Mouse (Mus musculus): ENCODE measurements around the gene Kcnk10. TPM values are rescaled to one million over a fixed set of nuclear protein-coding genes. Genes with fewer than 3 reads are reported as not detected.

Kcnk10 gene
- polyA plus RNA-seq, 1 experiment from 2014 or later = 2.9 TPM

GRCm38 (mm10) chr12:98606595-98607290 is 28.6 kb upstream of the Kcnk10 start:
- no peak overlapping the region for H3K27ac ChIP-seq (replicated peaks; ENCODE audit: low read depth, low read length)
- no peak overlapping the region for H3K4me3 ChIP-seq (ENCODE audit: low read depth, low read length)
- H3K4me1 ChIP-seq (ENCODE audit: control insufficient read depth, insufficient read depth, low read length) = peaks cover 3% of the 10 kb centered on the region; the same call in 1 of the 2 replicates
- no peak overlapping the region for H3K4me2 ChIP-seq (ENCODE audit: low read depth, low read length)
- no peak overlapping the region for H3K9ac ChIP-seq (ENCODE audit: low read depth, low read length)
- ATAC-seq (ENCODE audit: low read depth) = no peak
- no peaks in the 10 kb centered on the region for H3K27me3 ChIP-seq (replicated peaks; ENCODE audit: control insufficient read depth, insufficient read depth, low read length)
- no peaks in the 10 kb centered on the region for H3K9me3 ChIP-seq (ENCODE audit: control insufficient read depth, low read length)
- no peaks in the 10 kb centered on the region for H3K36me3 ChIP-seq (ENCODE audit: control insufficient read depth, insufficient read depth, low read length)
- 68% methylated on average over 5 of the region's 5 CpGs for WGBS
- DNase-seq (ENCODE audit: low spot score) = no peak

- Histone ChIP-seq H3K27me3 (replicated peaks; ENCODE audit: control insufficient read depth, insufficient read depth, low read length) (no peaks in the 10 kb centered on the region), H3K9me3 (ENCODE audit: control insufficient read depth, low read length) (no peaks in the 10 kb centered on the region), H3K36me3 (ENCODE audit: control insufficient read depth, insufficient read depth, low read length) (no peaks in the 10 kb centered on the region), H3K9ac (ENCODE audit: low read depth, low read length) (no peak overlapping the region), H3K4me2 (ENCODE audit: low read depth, low read length) (no peak overlapping the region), H3K27ac (replicated peaks; ENCODE audit: low read depth, low read length) (no peak overlapping the region), H3K4me1 (ENCODE audit: control insufficient read depth, insufficient read depth, low read length) (peaks cover 3% of the 10 kb centered on the region; the same call in 1 of the 2 replicates), H3K4me3 (ENCODE audit: low read depth, low read length) (no peak overlapping the region)
- WGBS = 81% methylated on average over 1 of the region's 1 CpGs
- DNase-seq (ENCODE audit: low spot score) = no peak
- ATAC-seq (ENCODE audit: low read depth) = no peak
These were observed 27.2 kb upstream of the Kcnk10 start for GRCm38 (mm10) chr12:98605264-98605663.

- Histone ChIP-seq H3K27me3 (replicated peaks; ENCODE audit: control insufficient read depth, insufficient read depth, low read length) (no peaks in the 10 kb centered on the region), H3K36me3 (ENCODE audit: control insufficient read depth, insufficient read depth, low read length) (no peaks in the 10 kb centered on the region), H3K4me1 (ENCODE audit: control insufficient read depth, insufficient read depth, low read length) (peaks cover 3% of the 10 kb centered on the region; the same call in 1 of the 2 replicates), H3K9me3 (ENCODE audit: control insufficient read depth, low read length) (peaks cover 12% of the 10 kb centered on the region; the same call in 1 of the 2 replicates), H3K4me3 (ENCODE audit: low read depth, low read length) (no peak overlapping the region), H3K27ac (replicated peaks; ENCODE audit: low read depth, low read length) (no peak overlapping the region), H3K4me2 (ENCODE audit: low read depth, low read length) (no peak overlapping the region), H3K9ac (ENCODE audit: low read depth, low read length) (no peak overlapping the region)
- 21% methylated on average over 6 of the region's 6 CpGs for WGBS
- ATAC-seq (ENCODE audit: low read depth) (no peak), DNase-seq (ENCODE audit: low spot score) (peak; percentile 40)
These were observed 24.0 kb upstream of the Kcnk10 start for GRCm38 (mm10) chr12:98602114-98602513.

GRCm38 (mm10) chr12:98600861-98601260 is 22.8 kb upstream of the Kcnk10 start:
- 84% methylated on average over 5 of the region's 5 CpGs for WGBS
- Histone ChIP-seq H3K27ac (replicated peaks; ENCODE audit: low read depth, low read length) (no peak overlapping the region), H3K27me3 (replicated peaks; ENCODE audit: control insufficient read depth, insufficient read depth, low read length) (no peaks in the 10 kb centered on the region), H3K9me3 (ENCODE audit: control insufficient read depth, low read length) (peaks cover 12% of the 10 kb centered on the region; the same call in 1 of the 2 replicates), H3K4me1 (ENCODE audit: control insufficient read depth, insufficient read depth, low read length) (peaks cover 3% of the 10 kb centered on the region; the same call in 1 of the 2 replicates), H3K4me2 (ENCODE audit: low read depth, low read length) (no peak overlapping the region), H3K36me3 (ENCODE audit: control insufficient read depth, insufficient read depth, low read length) (no peaks in the 10 kb centered on the region), H3K4me3 (ENCODE audit: low read depth, low read length) (no peak overlapping the region), H3K9ac (ENCODE audit: low read depth, low read length) (no peak overlapping the region)
- DNase-seq (ENCODE audit: low spot score) (no peak), ATAC-seq (ENCODE audit: low read depth) (no peak)

- Histone ChIP-seq H3K36me3 (ENCODE audit: control insufficient read depth, insufficient read depth, low read length) (no peaks in the 10 kb centered on the region), H3K4me3 (ENCODE audit: low read depth, low read length) (no peak overlapping the region), H3K4me2 (ENCODE audit: low read depth, low read length) (no peak overlapping the region), H3K4me1 (ENCODE audit: control insufficient read depth, insufficient read depth, low read length) (no peaks in the 10 kb centered on the region), H3K9me3 (ENCODE audit: control insufficient read depth, low read length) (0 out of 2 replicates have a peak, but pooled peaks cover 3% of the 10 kb centered on the region), H3K27me3 (replicated peaks; ENCODE audit: control insufficient read depth, insufficient read depth, low read length) (no peaks in the 10 kb centered on the region), H3K9ac (ENCODE audit: low read depth, low read length) (no peak overlapping the region), H3K27ac (replicated peaks; ENCODE audit: low read depth, low read length) (no peak overlapping the region)
- WGBS = 83% methylated on average over 2 of the region's 2 CpGs
- no peak for DNase-seq (ENCODE audit: low spot score)
- ATAC-seq (ENCODE audit: low read depth) = no peak
These were observed 12.9 kb upstream of the Kcnk10 start for GRCm38 (mm10) chr12:98591016-98591415.

GRCm38 (mm10) chr12:98588573-98588972 is 10.5 kb upstream of the Kcnk10 start:
- ATAC-seq (ENCODE audit: low read depth) (no peak), DNase-seq (ENCODE audit: low spot score) (peak; percentile 88)
- no peaks in the 10 kb centered on the region for H3K36me3 ChIP-seq (ENCODE audit: control insufficient read depth, insufficient read depth, low read length)
- no peak overlapping the region for H3K9ac ChIP-seq (ENCODE audit: low read depth, low read length)
- no peak overlapping the region for H3K27ac ChIP-seq (replicated peaks; ENCODE audit: low read depth, low read length)
- H3K4me3 ChIP-seq (ENCODE audit: low read depth, low read length) = no peak overlapping the region
- WGBS = 55% methylated on average over 6 of the region's 6 CpGs
- H3K9me3 ChIP-seq (ENCODE audit: control insufficient read depth, low read length) = 0 out of 2 replicates have a peak, but pooled peaks cover 3% of the 10 kb centered on the region
- H3K4me2 ChIP-seq (ENCODE audit: low read depth, low read length) = no peak overlapping the region
- H3K4me1 ChIP-seq (ENCODE audit: control insufficient read depth, insufficient read depth, low read length) = no peaks in the 10 kb centered on the region
- no peaks in the 10 kb centered on the region for H3K27me3 ChIP-seq (replicated peaks; ENCODE audit: control insufficient read depth, insufficient read depth, low read length)

- H3K9ac ChIP-seq (ENCODE audit: low read depth, low read length) = no peak overlapping the region
- ATAC-seq (ENCODE audit: low read depth) (no peak), DNase-seq (ENCODE audit: low spot score) (no peak)
- no peaks in the 10 kb centered on the region for H3K9me3 ChIP-seq (ENCODE audit: control insufficient read depth, low read length)
- no peaks in the 10 kb centered on the region for H3K36me3 ChIP-seq (ENCODE audit: control insufficient read depth, insufficient read depth, low read length)
- no peak overlapping the region for H3K4me3 ChIP-seq (ENCODE audit: low read depth, low read length)
- H3K27ac ChIP-seq (replicated peaks; ENCODE audit: low read depth, low read length) = no peak overlapping the region
- H3K27me3 ChIP-seq (replicated peaks; ENCODE audit: control insufficient read depth, insufficient read depth, low read length) = no peaks in the 10 kb centered on the region
- WGBS = 40% methylated on average over 3 of the region's 3 CpGs
- H3K4me1 ChIP-seq (ENCODE audit: control insufficient read depth, insufficient read depth, low read length) = no peaks in the 10 kb centered on the region
- no peak overlapping the region for H3K4me2 ChIP-seq (ENCODE audit: low read depth, low read length)
These were observed 7.2 kb upstream of the Kcnk10 start for GRCm38 (mm10) chr12:98585302-98585701.

- H3K27ac ChIP-seq (replicated peaks; ENCODE audit: low read depth, low read length) = no peak overlapping the region
- DNase-seq (ENCODE audit: low spot score) = no peak
- no peak overlapping the region for H3K4me3 ChIP-seq (ENCODE audit: low read depth, low read length)
- 60% methylated on average over 8 of the region's 8 CpGs for WGBS
- no peak overlapping the region for H3K4me2 ChIP-seq (ENCODE audit: low read depth, low read length)
- H3K9ac ChIP-seq (ENCODE audit: low read depth, low read length) = no peak overlapping the region
- no peaks in the 10 kb centered on the region for H3K9me3 ChIP-seq (ENCODE audit: control insufficient read depth, low read length)
- H3K4me1 ChIP-seq (ENCODE audit: control insufficient read depth, insufficient read depth, low read length) = no peaks in the 10 kb centered on the region
- peaks cover 75% of the 10 kb centered on the region for H3K27me3 ChIP-seq (replicated peaks; ENCODE audit: control insufficient read depth, insufficient read depth, low read length)
- ATAC-seq (ENCODE audit: low read depth) = no peak
- no peaks in the 10 kb centered on the region for H3K36me3 ChIP-seq (ENCODE audit: control insufficient read depth, insufficient read depth, low read length)
These were observed 2.1 kb downstream of the Kcnk10 start for GRCm38 (mm10) chr12:98575942-98576550.
